Comparison of ENCODE assay signal across 9 mouse cellular contexts in the genomic region with DNA sequence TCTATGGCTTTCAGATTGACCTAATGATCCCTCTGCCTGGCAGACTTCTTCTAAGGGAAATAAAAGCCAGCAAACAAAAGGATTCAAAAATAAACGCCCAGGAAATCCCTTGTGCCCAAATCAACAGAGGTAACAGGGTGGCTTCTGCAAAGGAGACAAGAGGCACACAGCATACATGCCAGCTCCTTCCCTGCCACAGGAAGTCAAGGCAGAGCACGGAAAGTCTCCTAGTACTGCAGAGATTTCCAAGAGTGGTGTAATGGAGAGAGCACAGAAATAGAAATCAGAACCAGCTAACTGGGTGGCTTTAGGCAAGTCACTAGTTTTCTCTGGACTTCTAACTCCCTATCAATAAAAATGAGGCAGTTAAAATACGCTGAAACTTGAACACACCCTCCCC. TPM values are rescaled to one million over a fixed set of nuclear protein-coding genes. Genes with fewer than 3 reads are reported as not detected.
DNase-seq lines count a peak whose midpoint lies in the region; ATAC-seq and TF ChIP-seq lines count a peak whose summit lies in the region.
"Had no signal": no experiment of that assay in that cellular context is flagged by ENCODE, and none has a peak within 500 bp of the region (broad histone marks: within the 10 kb centered on the region; RNA-seq: fewer than 3 reads in every experiment).

No protein-coding gene starts in this region.

- WGBS in lung, postnatal 0 days, result 11% methylated on average over 3 of the region's 3 CpGs
- WGBS in forebrain, embryonic 15.5 days, result 3% methylated on average over 3 of the region's 3 CpGs
- WGBS in liver, embryonic 11.5 days, result 31% methylated on average over 3 of the region's 3 CpGs
- WGBS in stomach, postnatal 0 days, result 7% methylated on average over 3 of the region's 3 CpGs

- H3K27ac ChIP-seq in lung, postnatal 0 days (ENCODE audit: low read length), result 0 out of 2 replicates have a peak overlapping the region, but pooled peaks have one; percentile 35
- H3K27ac ChIP-seq in forebrain, embryonic 15.5 days (replicated peaks), result peak overlapping the region; percentile 97
- no peak overlapping the region for H3K27ac ChIP-seq in liver, embryonic 11.5 days (ENCODE audit: low read depth, low read length)
- peak overlapping the region; percentile 99; the same call in 1 of the 2 replicates for H3K27ac ChIP-seq in stomach, postnatal 0 days (replicated peaks)

- DNase-seq in lung, postnatal 0 days (ENCODE audit: low spot score), result no peak
- no peak for DNase-seq in lung, adult 18-20 months
- DNase-seq in liver, embryonic 11.5 days (ENCODE audit: low spot score), result no peak
- DNase-seq in stomach, postnatal 0 days (ENCODE audit: low spot score), result no peak
- DNase-seq in left cerebral cortex, adult 11 months (ENCODE audit: low spot score), result no peak
- no peak for DNase-seq in urinary bladder, postnatal 14 days (ENCODE audit: low spot score)
- no peak for DNase-seq in retina, embryonic 14.5 days (ENCODE audit: low spot score)

- no peak for ATAC-seq in lung, postnatal 0 days
- ATAC-seq in forebrain, embryonic 15.5 days (replicated peaks), result no peak
- no peak for ATAC-seq in liver, embryonic 11.5 days (replicated peaks; ENCODE audit: low FRiP score)
- no peak for ATAC-seq in stomach, postnatal 0 days (ENCODE audit: low FRiP score, low TSS enrichment)

- H3K9me3 ChIP-seq in lung, postnatal 0 days (ENCODE audit: low read length), result no peaks in the 10 kb centered on the region
- H3K9me3 ChIP-seq in forebrain, embryonic 15.5 days, result no peaks in the 10 kb centered on the region
- H3K9me3 ChIP-seq in liver, embryonic 11.5 days (ENCODE audit: control insufficient read depth, low read length), result no peaks in the 10 kb centered on the region
- no peaks in the 10 kb centered on the region for H3K9me3 ChIP-seq in stomach, postnatal 0 days (ENCODE audit: control insufficient read depth, low read length)

- no peak for TF ChIP-seq CTCF in lung, postnatal 0 days (IDR thresholded peaks at IDR 0.05)
- no peak for TF ChIP-seq CTCF in stomach, postnatal 0 days (IDR thresholded peaks at IDR 0.05; ENCODE audit: low read depth)

- H3K9ac ChIP-seq in lung, postnatal 0 days (replicated peaks; ENCODE audit: low read depth), result no peak overlapping the region
- peak overlapping the region; percentile 89 for H3K9ac ChIP-seq in forebrain, embryonic 15.5 days (replicated peaks)
- H3K9ac ChIP-seq in liver, embryonic 11.5 days (ENCODE audit: low read depth, low read length), result no peak overlapping the region
- H3K9ac ChIP-seq in stomach, postnatal 0 days (ENCODE audit: low read length), result peak overlapping the region; percentile 98

- peaks cover 19% of the 10 kb centered on the region; the same call in 1 of the 2 replicates for H3K4me1 ChIP-seq in lung, postnatal 0 days (ENCODE audit: insufficient read depth, low read depth, low read length)
- H3K4me1 ChIP-seq in forebrain, embryonic 15.5 days, result peaks cover 38% of the 10 kb centered on the region
- H3K4me1 ChIP-seq in liver, embryonic 11.5 days (replicated peaks; ENCODE audit: control insufficient read depth, insufficient read depth, low read length), result peaks cover 35% of the 10 kb centered on the region
- H3K4me1 ChIP-seq in stomach, postnatal 0 days (replicated peaks; ENCODE audit: control insufficient read depth, insufficient read depth), result peaks cover 7% of the 10 kb centered on the region

- no peaks in the 10 kb centered on the region for H3K27me3 ChIP-seq in lung, postnatal 0 days (replicated peaks; ENCODE audit: insufficient read depth, low read length)
- no peaks in the 10 kb centered on the region for H3K27me3 ChIP-seq in forebrain, embryonic 15.5 days
- peaks cover 10% of the 10 kb centered on the region for H3K27me3 ChIP-seq in liver, embryonic 11.5 days (replicated peaks; ENCODE audit: control insufficient read depth, insufficient read depth, low read length)
- no peaks in the 10 kb centered on the region for H3K27me3 ChIP-seq in stomach, postnatal 0 days (ENCODE audit: control insufficient read depth, insufficient read depth, low read length)

- H3K36me3 ChIP-seq in lung, postnatal 0 days (ENCODE audit: insufficient read depth, low read length), result no peaks in the 10 kb centered on the region
- no peaks in the 10 kb centered on the region for H3K36me3 ChIP-seq in forebrain, embryonic 15.5 days
- no peaks in the 10 kb centered on the region for H3K36me3 ChIP-seq in liver, embryonic 11.5 days (ENCODE audit: control insufficient read depth, insufficient read depth, low read length)
- H3K36me3 ChIP-seq in stomach, postnatal 0 days (ENCODE audit: control insufficient read depth, insufficient read depth, low read length), result no peaks in the 10 kb centered on the region

- peak overlapping the region; percentile 80 for H3K4me2 ChIP-seq in lung, postnatal 0 days (replicated peaks; ENCODE audit: low read depth, low read length)
- peak overlapping the region; percentile 62 for H3K4me2 ChIP-seq in forebrain, embryonic 15.5 days (replicated peaks)
- peak overlapping the region; percentile 94 for H3K4me2 ChIP-seq in liver, embryonic 11.5 days
- peak overlapping the region; percentile 75 for H3K4me2 ChIP-seq in stomach, postnatal 0 days (replicated peaks; ENCODE audit: low read depth)

- H3K4me3 ChIP-seq in lung, postnatal 0 days (ENCODE audit: low read depth, low read length), result peak overlapping the region; percentile 94
- H3K4me3 ChIP-seq in forebrain, embryonic 15.5 days, result peak overlapping the region; percentile 81
- H3K4me3 ChIP-seq in liver, embryonic 11.5 days (ENCODE audit: low read depth, low read length), result peak overlapping the region; percentile 78
- H3K4me3 ChIP-seq in stomach, postnatal 0 days (ENCODE audit: low read depth, low read length), result peak overlapping the region; percentile 93

- TF ChIP-seq EP300 in lung, postnatal 0 days (IDR thresholded peaks at IDR 0.05), result no peak
- no peak for TF ChIP-seq EP300 in stomach, postnatal 0 days (optimal IDR thresholded peaks at IDR 0.05)

RNA-seq across cellular contexts. Expression of gene Rbfox2, which starts 1.8 kb away (rescaled TPM):
- polyA plus RNA-seq in lung, postnatal 0 days (2015; fragmentation: Nextera tagmentation; extraction: Ambion mirVana), result 17.4 and 18.8 TPM in 2 replicates
- 173 and 183 TPM in 2 replicates for polyA plus RNA-seq in forebrain, embryonic 15.5 days (2015; fragmentation: Nextera tagmentation; extraction: Ambion mirVana)
- polyA plus RNA-seq in liver, embryonic 11.5 days (2014; fragmentation: Nextera tagmentation; extraction: Ambion mirVana), result 24.3 and 26.6 TPM in 2 replicates
- polyA plus RNA-seq in stomach, postnatal 0 days (2015; fragmentation: Nextera tagmentation; extraction: Ambion mirVana), result 23.2 and 24.4 TPM in 2 replicates
- polyA plus RNA-seq: erythroblast, embryonic 14.5 days had no signal

Comparison
In these comparisons a context has a peak if more than half of its experiments do, and no peak if none do; other contexts are left out.
1. H3K9ac ChIP-seq: peak in forebrain, embryonic 15.5 days (single experiment) and stomach, postnatal 0 days (single experiment); none in lung, postnatal 0 days (single experiment) and liver, embryonic 11.5 days (single experiment).
2. Peak in every context shown above with its lines, with median percentiles within 50 percentile points of each other: H3K4me2 ChIP-seq and H3K4me3 ChIP-seq.